Mouse (Mus musculus): Measurements from ENCODE around the gene Btbd6. TPM values are rescaled to one million over a fixed set of nuclear protein-coding genes. Genes with fewer than 3 reads are reported as not detected.
A peak's percentile ranks its signal among the peaks of the same experiment; 100 is the strongest.

Btbd6 gene
- polyA plus RNA-seq, 1 experiment from 2014 or later, result 23.0 TPM

- Histone ChIP-seq H3K4me1 (replicated peaks) (peaks cover 39% of the 10 kb centered on the region), H3K27ac (ENCODE audit: poor library complexity, severe bottlenecking) (peak overlapping the region; percentile 20; the same call in 1 of the 2 replicates), H3K4me3 (no peak overlapping the region), H3K27me3 (replicated peaks) (no peaks in the 10 kb centered on the region), H3K9me3 (replicated peaks) (no peaks in the 10 kb centered on the region), H3K9ac (0 out of 2 replicates have a peak overlapping the region, but pooled peaks have one; percentile 38), H3K36me3 (peaks cover 44% of the 10 kb centered on the region), H3K4me2 (no peak overlapping the region)
- peak; percentile 54 for ATAC-seq (ENCODE audit: insufficient number of reproducible peaks, low FRiP score)
- WGBS, result 24% methylated on average over 4 of the region's 4 CpGs
Observed at GRCm38 (mm10) chr12:112958303-112958702, 18.0 kb upstream of the Btbd6 start.

DNA sequence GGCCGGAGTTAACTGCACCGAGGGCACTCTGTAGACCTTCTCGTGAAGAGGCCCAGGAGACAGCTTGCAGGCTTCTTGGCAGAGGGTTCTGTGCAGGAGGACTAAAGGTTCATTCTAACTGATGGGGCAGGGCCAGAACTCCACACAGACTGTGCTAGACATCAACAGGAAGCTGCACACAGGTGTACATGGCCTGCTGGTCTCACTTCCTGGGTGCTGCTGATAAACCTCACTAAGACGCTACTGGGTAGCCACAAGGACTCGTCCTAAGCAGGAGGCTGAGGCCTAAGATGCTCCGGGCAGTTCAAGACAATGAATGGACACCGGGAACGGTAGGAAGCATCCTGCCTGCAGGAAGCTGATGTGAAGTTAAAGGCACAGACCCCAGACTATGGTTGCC, 16.9 kb upstream of the Btbd6 start:
- peaks cover 55% of the 10 kb centered on the region for H3K36me3 ChIP-seq

GRCm38 (mm10) chr12:112961428-112961827, 14.9 kb upstream of the Btbd6 start:
- Histone ChIP-seq H3K36me3 (peaks cover 73% of the 10 kb centered on the region), H3K4me3 (no peak overlapping the region), H3K27ac (ENCODE audit: poor library complexity, severe bottlenecking) (peak overlapping the region; percentile 57), H3K9ac (peak overlapping the region; percentile 18; the same call in 1 of the 2 replicates), H3K4me1 (replicated peaks) (peaks cover 36% of the 10 kb centered on the region), H3K4me2 (no peak overlapping the region), H3K27me3 (replicated peaks) (no peaks in the 10 kb centered on the region), H3K9me3 (replicated peaks) (no peaks in the 10 kb centered on the region)
- ATAC-seq (ENCODE audit: insufficient number of reproducible peaks, low FRiP score), result no peak
- 58% methylated on average over 7 of the region's 7 CpGs for WGBS

More for the DNA sequence above, 16.9 kb upstream of the Btbd6 start:
- Histone ChIP-seq H3K27ac (ENCODE audit: poor library complexity, severe bottlenecking) (no peak overlapping the region), H3K4me3 (no peak overlapping the region), H3K9ac (no peak overlapping the region), H3K9me3 (replicated peaks) (no peaks in the 10 kb centered on the region), H3K27me3 (replicated peaks) (no peaks in the 10 kb centered on the region), H3K4me2 (no peak overlapping the region), H3K4me1 (replicated peaks) (peaks cover 36% of the 10 kb centered on the region)
- ATAC-seq (ENCODE audit: insufficient number of reproducible peaks, low FRiP score), result no peak
- 68% methylated on average over 8 of the region's 8 CpGs for WGBS

DNA sequence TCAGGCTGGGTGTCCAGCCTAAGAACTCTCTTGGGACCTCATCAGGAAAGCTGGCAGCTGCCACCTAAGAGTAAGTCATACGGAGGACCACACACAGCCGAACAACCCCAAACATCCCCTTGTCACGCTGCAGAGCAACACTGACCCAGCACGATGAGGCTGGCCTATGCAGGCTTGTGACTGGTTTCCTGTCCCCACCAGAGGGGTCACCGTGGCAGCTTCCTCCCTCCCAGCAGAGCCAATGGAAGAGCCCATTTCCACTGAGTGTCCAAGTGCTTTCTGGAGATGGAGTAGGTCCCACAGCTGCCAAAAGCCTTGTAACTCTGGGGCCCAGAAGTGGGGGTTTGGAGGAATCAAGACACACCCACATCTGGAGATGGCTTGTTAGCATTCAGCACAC, 14.4 kb upstream of the Btbd6 start:
- no peaks in the 10 kb centered on the region for H3K9me3 ChIP-seq (replicated peaks)
- H3K9ac ChIP-seq, result peak overlapping the region; percentile 18; the same call in 1 of the 2 replicates
- H3K4me1 ChIP-seq (replicated peaks), result peaks cover 36% of the 10 kb centered on the region
- peaks cover 74% of the 10 kb centered on the region for H3K36me3 ChIP-seq
- peak overlapping the region; percentile 57 for H3K27ac ChIP-seq (ENCODE audit: poor library complexity, severe bottlenecking)
- no peak overlapping the region for H3K4me3 ChIP-seq
- no peak for ATAC-seq (ENCODE audit: insufficient number of reproducible peaks, low FRiP score)
- H3K27me3 ChIP-seq (replicated peaks), result no peaks in the 10 kb centered on the region
- no peak overlapping the region for H3K4me2 ChIP-seq
- 86% methylated on average over 5 of the region's 5 CpGs for WGBS

DNA sequence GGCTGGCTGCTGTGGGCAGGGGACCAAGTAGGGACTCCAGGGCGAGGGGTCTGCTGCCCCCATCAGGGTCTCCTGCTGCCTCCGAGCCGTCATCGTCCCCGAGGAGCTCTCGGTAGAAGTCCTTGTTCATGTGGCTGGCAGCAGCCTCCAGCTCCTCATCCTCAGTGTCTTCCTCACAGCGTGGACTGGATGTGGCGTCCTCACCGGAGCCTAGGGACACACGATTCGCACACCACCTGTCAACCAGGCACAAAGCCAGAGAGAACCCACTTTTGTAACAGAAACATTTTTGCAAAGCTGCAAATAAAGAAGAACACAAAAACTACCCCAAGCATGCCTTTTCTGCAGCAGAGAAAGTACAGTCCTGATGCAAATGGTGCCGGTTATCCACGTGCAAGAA, 10.5 kb upstream of the Btbd6 start:
- ATAC-seq (ENCODE audit: insufficient number of reproducible peaks, low FRiP score), result no peak
- Histone ChIP-seq H3K4me2 (no peak overlapping the region), H3K27ac (ENCODE audit: poor library complexity, severe bottlenecking) (no peak overlapping the region), H3K36me3 (peaks cover 99% of the 10 kb centered on the region), H3K9me3 (replicated peaks) (no peaks in the 10 kb centered on the region), H3K4me1 (replicated peaks) (peaks cover 14% of the 10 kb centered on the region), H3K9ac (no peak overlapping the region), H3K4me3 (no peak overlapping the region), H3K27me3 (replicated peaks) (no peaks in the 10 kb centered on the region)
- 89% methylated on average over 13 of the region's 13 CpGs for WGBS

DNA sequence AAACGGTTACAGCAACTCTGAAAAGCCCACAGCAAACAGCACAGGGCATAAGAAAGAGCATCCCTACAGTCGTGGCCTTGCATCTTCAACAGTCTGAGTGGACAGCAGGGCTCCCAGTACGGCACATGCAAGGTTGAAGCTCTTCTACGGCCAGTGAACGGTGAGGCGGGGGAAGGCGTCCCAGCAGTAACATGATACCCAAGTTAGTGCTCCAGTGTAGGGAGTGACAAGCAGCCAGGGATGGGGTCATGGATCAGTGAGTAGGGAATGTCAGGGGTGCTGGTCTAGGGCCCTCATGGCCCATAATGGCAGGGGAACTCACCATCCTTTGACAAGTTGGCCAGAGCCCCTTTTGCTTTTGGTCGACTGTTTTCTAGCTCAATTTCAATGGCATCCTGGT, 7.3 kb upstream of the Btbd6 start:
- no peak overlapping the region for H3K9ac ChIP-seq
- H3K9me3 ChIP-seq (replicated peaks), result no peaks in the 10 kb centered on the region
- no peak for ATAC-seq (ENCODE audit: insufficient number of reproducible peaks, low FRiP score)
- WGBS, result 75% methylated on average over 8 of the region's 8 CpGs
- H3K27ac ChIP-seq (ENCODE audit: poor library complexity, severe bottlenecking), result no peak overlapping the region
- no peaks in the 10 kb centered on the region for H3K4me1 ChIP-seq (replicated peaks)
- no peak overlapping the region for H3K4me2 ChIP-seq
- no peaks in the 10 kb centered on the region for H3K27me3 ChIP-seq (replicated peaks)
- peaks cover 98% of the 10 kb centered on the region for H3K36me3 ChIP-seq
- H3K4me3 ChIP-seq, result no peak overlapping the region

- Histone ChIP-seq H3K4me2 (no peak overlapping the region), H3K36me3 (peaks cover 97% of the 10 kb centered on the region), H3K9me3 (replicated peaks) (no peaks in the 10 kb centered on the region), H3K27me3 (replicated peaks) (no peaks in the 10 kb centered on the region), H3K4me1 (replicated peaks) (no peaks in the 10 kb centered on the region), H3K4me3 (no peak overlapping the region), H3K9ac (no peak overlapping the region), H3K27ac (ENCODE audit: poor library complexity, severe bottlenecking) (no peak overlapping the region)
- WGBS, result 75% methylated on average over 6 of the region's 6 CpGs
- ATAC-seq (ENCODE audit: insufficient number of reproducible peaks, low FRiP score), result no peak
Observed at GRCm38 (mm10) chr12:112969616-112970015, 6.7 kb upstream of the Btbd6 start.

- Histone ChIP-seq H3K27ac (ENCODE audit: poor library complexity, severe bottlenecking) (no peak overlapping the region), H3K27me3 (replicated peaks) (no peaks in the 10 kb centered on the region), H3K9me3 (replicated peaks) (no peaks in the 10 kb centered on the region), H3K36me3 (peaks cover 72% of the 10 kb centered on the region), H3K9ac (no peak overlapping the region), H3K4me3 (no peak overlapping the region), H3K4me2 (no peak overlapping the region), H3K4me1 (replicated peaks) (peaks cover 13% of the 10 kb centered on the region)
- WGBS, result 87% methylated on average over 9 of the region's 9 CpGs
- ATAC-seq (ENCODE audit: insufficient number of reproducible peaks, low FRiP score), result no peak
Observed at GRCm38 (mm10) chr12:112974736-112975135, 1.5 kb upstream of the Btbd6 start.

GRCm38 (mm10) chr12:112977156-112977555, 874 bp downstream of the Btbd6 start:
- peak overlapping the region; percentile 92 for H3K9ac ChIP-seq
- peak overlapping the region; percentile 67 for H3K4me3 ChIP-seq
- no peaks in the 10 kb centered on the region for H3K9me3 ChIP-seq (replicated peaks)
- H3K27ac ChIP-seq (ENCODE audit: poor library complexity, severe bottlenecking), result peak overlapping the region; percentile 94
- peak overlapping the region; percentile 87 for H3K4me2 ChIP-seq
- peaks cover 67% of the 10 kb centered on the region for H3K36me3 ChIP-seq
- 42% methylated on average over 12 of the region's 12 CpGs for WGBS
- no peaks in the 10 kb centered on the region for H3K27me3 ChIP-seq (replicated peaks)
- peak; percentile 15; the same call in 1 of the 2 replicates for ATAC-seq (ENCODE audit: insufficient number of reproducible peaks, low FRiP score)
- H3K4me1 ChIP-seq (replicated peaks), result peaks cover 18% of the 10 kb centered on the region

DNA sequence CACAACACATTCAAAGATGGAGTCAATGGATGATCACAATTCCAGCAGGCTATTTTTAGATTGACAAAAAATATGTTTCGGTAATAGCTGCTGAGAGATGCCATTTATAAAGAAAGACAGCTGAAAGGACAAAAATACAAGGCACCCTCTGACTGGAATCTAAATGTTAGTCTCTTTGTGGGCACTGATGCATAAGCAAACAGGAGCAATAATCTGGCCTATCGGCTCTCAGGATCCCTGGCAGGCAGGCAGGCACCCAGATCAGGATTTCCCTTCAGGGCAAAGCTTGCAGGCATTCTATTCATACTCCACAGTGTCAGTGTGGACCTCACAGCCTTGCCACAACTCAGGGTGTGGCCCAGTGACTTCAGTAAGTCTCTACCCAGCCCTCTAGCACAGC, 5.7 kb downstream of the Btbd6 start:
- Histone ChIP-seq H3K27me3 (replicated peaks) (no peaks in the 10 kb centered on the region), H3K9me3 (replicated peaks) (no peaks in the 10 kb centered on the region), H3K4me3 (no peak overlapping the region), H3K27ac (ENCODE audit: poor library complexity, severe bottlenecking) (no peak overlapping the region), H3K9ac (no peak overlapping the region), H3K4me1 (replicated peaks) (peaks cover 16% of the 10 kb centered on the region), H3K4me2 (no peak overlapping the region), H3K36me3 (peaks cover 85% of the 10 kb centered on the region)
- 75% methylated on average over 2 of the region's 2 CpGs for WGBS
- ATAC-seq (ENCODE audit: insufficient number of reproducible peaks, low FRiP score), result no peak

DNA sequence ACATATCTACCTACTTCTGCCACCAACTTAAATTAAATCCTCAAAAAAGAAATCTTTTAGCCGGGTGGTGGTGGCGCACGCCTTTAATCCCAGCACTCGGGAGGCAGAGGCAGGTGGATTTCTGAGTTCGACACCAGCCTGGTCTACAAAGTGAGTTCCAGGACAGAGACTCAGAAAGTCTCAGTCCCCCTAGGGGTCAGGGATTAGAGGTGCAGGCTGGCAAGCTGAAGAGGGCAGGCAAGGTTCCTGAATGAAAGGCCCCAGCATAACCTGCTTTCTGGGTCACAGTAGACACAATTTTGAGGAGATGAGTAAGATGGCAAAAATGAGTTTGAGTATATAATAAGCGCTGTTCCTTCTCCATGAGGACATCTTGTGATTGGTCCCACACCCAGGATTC, 9.1 kb downstream of the Btbd6 start:
- 89% methylated on average over 6 of the region's 6 CpGs for WGBS
- no peaks in the 10 kb centered on the region for H3K9me3 ChIP-seq (replicated peaks)
- H3K4me3 ChIP-seq, result no peak overlapping the region
- ATAC-seq (ENCODE audit: insufficient number of reproducible peaks, low FRiP score), result no peak
- peaks cover 63% of the 10 kb centered on the region for H3K36me3 ChIP-seq
- H3K4me1 ChIP-seq (replicated peaks), result peaks cover 17% of the 10 kb centered on the region
- no peaks in the 10 kb centered on the region for H3K27me3 ChIP-seq (replicated peaks)
- H3K4me2 ChIP-seq, result no peak overlapping the region
- no peak overlapping the region for H3K27ac ChIP-seq (ENCODE audit: poor library complexity, severe bottlenecking)
- H3K9ac ChIP-seq, result no peak overlapping the region

DNA sequence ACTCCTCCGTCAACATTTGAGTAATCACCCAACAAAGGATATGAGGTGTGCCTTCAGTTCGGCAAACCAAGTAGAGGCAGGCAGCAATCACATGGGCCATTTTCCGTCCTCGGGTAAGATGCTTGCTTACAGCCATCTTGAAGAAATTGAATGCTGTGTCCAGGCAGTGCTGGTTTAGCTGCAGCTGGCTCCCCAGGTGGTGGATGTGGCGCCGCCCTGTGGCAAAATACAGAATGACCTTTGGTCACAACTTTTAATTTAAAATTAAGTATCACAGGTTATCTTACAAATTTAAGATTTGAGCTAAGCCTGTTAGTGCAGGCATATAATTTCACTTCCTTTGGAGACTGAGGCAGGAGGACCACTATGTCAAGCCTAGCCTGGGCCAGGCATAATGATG, 11.6 kb downstream of the Btbd6 start:
- peaks cover 57% of the 10 kb centered on the region for H3K36me3 ChIP-seq
- H3K9me3 ChIP-seq (replicated peaks), result no peaks in the 10 kb centered on the region
- no peak overlapping the region for H3K4me3 ChIP-seq
- peaks cover 9% of the 10 kb centered on the region for H3K4me1 ChIP-seq (replicated peaks)
- no peak overlapping the region for H3K9ac ChIP-seq
- H3K4me2 ChIP-seq, result no peak overlapping the region
- H3K27ac ChIP-seq (ENCODE audit: poor library complexity, severe bottlenecking), result no peak overlapping the region
- H3K27me3 ChIP-seq (replicated peaks), result no peaks in the 10 kb centered on the region
- 80% methylated on average over 6 of the region's 6 CpGs for WGBS
- no peak for ATAC-seq (ENCODE audit: insufficient number of reproducible peaks, low FRiP score)
